Comparison of ENCODE assay signal across 8 mouse cellular contexts in genomic region chr11:114657737-114658136, GRCm38 (mm10). TPM values are rescaled to one million over a fixed set of nuclear protein-coding genes. Genes with fewer than 3 reads are reported as not detected.
DNase-seq lines count a peak whose midpoint lies in the region; ATAC-seq lines count a peak whose summit lies in the region.
"Had no signal": no experiment of that assay in that cellular context is flagged by ENCODE, and none has a peak within 500 bp of the region (broad histone marks: within the 10 kb centered on the region; RNA-seq: fewer than 3 reads in every experiment).

No protein-coding gene starts in this region.

- no peak for ATAC-seq in embryonic facial prominence, embryonic 11.5 days (replicated peaks; ENCODE audit: insufficient number of reproducible peaks, low FRiP score, low TSS enrichment, low read depth)

- 22% methylated on average over 7 of the region's 7 CpGs for WGBS in embryonic facial prominence, embryonic 11.5 days

- H3K4me2 ChIP-seq in embryonic facial prominence, embryonic 11.5 days (ENCODE audit: low read depth, low read length), result no peak overlapping the region
- H3K4me2 ChIP-seq: limb, embryonic 12.5 days had no signal

- H3K36me3 ChIP-seq in embryonic facial prominence, embryonic 11.5 days (replicated peaks; ENCODE audit: control insufficient read depth, insufficient read depth, low read depth, low read length), result no peaks in the 10 kb centered on the region
- H3K36me3 ChIP-seq: limb, embryonic 12.5 days had no signal

- H3K27ac ChIP-seq in embryonic facial prominence, embryonic 11.5 days (replicated peaks; ENCODE audit: low read depth, low read length), result no peak overlapping the region
- H3K27ac ChIP-seq: limb, embryonic 12.5 days had no signal

- no peaks in the 10 kb centered on the region for H3K4me1 ChIP-seq in embryonic facial prominence, embryonic 11.5 days (ENCODE audit: control insufficient read depth, insufficient read depth, low read length)

- no peaks in the 10 kb centered on the region for H3K9me3 ChIP-seq in embryonic facial prominence, embryonic 11.5 days (replicated peaks; ENCODE audit: control insufficient read depth, low read length)
- H3K9me3 ChIP-seq: limb, embryonic 12.5 days had no signal

- H3K27me3 ChIP-seq in embryonic facial prominence, embryonic 11.5 days (ENCODE audit: control insufficient read depth, insufficient read depth, low read length), result no peaks in the 10 kb centered on the region

- no peak overlapping the region for H3K9ac ChIP-seq in embryonic facial prominence, embryonic 11.5 days (replicated peaks; ENCODE audit: low read length)
- H3K9ac ChIP-seq: limb, embryonic 12.5 days had no signal

- peak; percentile 74 to 80 for DNase-seq in right cerebral cortex, postnatal 10 days (ENCODE audit: low spot score in 2 of 2)
- no peak for DNase-seq in right cerebral cortex, postnatal 25 days
- peak; percentile 77 for DNase-seq in adrenal gland, postnatal 10 days
- DNase-seq in embryonic facial prominence, embryonic 11.5 days (ENCODE audit: low spot score), result peak; percentile 61
- peak; percentile 83 for DNase-seq in kidney, postnatal 4 days
- peak; percentile 68 to 77 for DNase-seq in lung, postnatal 4 days
- DNase-seq in right cerebral cortex, postnatal 4 days, result peak; percentile 91

- H3K4me3 ChIP-seq in embryonic facial prominence, embryonic 11.5 days (ENCODE audit: low read depth, low read length), result no peak overlapping the region
- H3K4me3 ChIP-seq: limb, embryonic 12.5 days had no signal

RNA-seq across cellular contexts. Expression of gene Rpl38, which starts 10.6 kb away (rescaled TPM):
- 1,000 to 10,000 TPM; 1,144 to 1,253 TPM for total RNA-seq in adrenal gland, postnatal 10 days (2021)
- polyA plus RNA-seq in embryonic facial prominence, embryonic 11.5 days (2014; fragmentation: Nextera tagmentation; extraction: Ambion mirVana), result 888 and 938 TPM in 2 replicates

RNA-seq across cellular contexts. Expression of gene Ttyh2, which starts 17.5 kb away (rescaled TPM):
- 10 to 100 TPM; 61.1 to 63.0 TPM for total RNA-seq in adrenal gland, postnatal 10 days (2021)
- 15.5 and 16.4 TPM in 2 replicates for polyA plus RNA-seq in embryonic facial prominence, embryonic 11.5 days (2014; fragmentation: Nextera tagmentation; extraction: Ambion mirVana)
